Mouse (Mus musculus): ENCODE data around the gene Zbtb7b. TPM values are rescaled to one million over a fixed set of nuclear protein-coding genes. Genes with fewer than 3 reads are reported as not detected.
A peak's percentile ranks its signal among the peaks of the same experiment; 100 is the strongest.

The Zbtb7b gene
- polyA plus RNA-seq, 1 experiment from 2014 or later = 0.88 TPM

GRCm38 (mm10) chr3:89380291-89380690 is 14.3 kb downstream of the Zbtb7b start:
- H3K27me3 ChIP-seq (replicated peaks; ENCODE audit: control insufficient read depth, insufficient read depth, low read length) = no peaks in the 10 kb centered on the region
- WGBS = 93% methylated on average over 14 of the region's 14 CpGs
- H3K36me3 ChIP-seq (ENCODE audit: control insufficient read depth, insufficient read depth, low read length) = no peaks in the 10 kb centered on the region
- H3K9me3 ChIP-seq (ENCODE audit: control insufficient read depth, low read length) = no peaks in the 10 kb centered on the region
- peaks cover 10% of the 10 kb centered on the region for H3K4me1 ChIP-seq (ENCODE audit: control insufficient read depth, insufficient read depth, low read depth, low read length)
- H3K9ac ChIP-seq (ENCODE audit: low read depth, low read length) = no peak overlapping the region
- no peak overlapping the region for H3K4me3 ChIP-seq (ENCODE audit: low read length)
- H3K4me2 ChIP-seq (ENCODE audit: low read length) = no peak overlapping the region
- ATAC-seq = no peak
- H3K27ac ChIP-seq (ENCODE audit: low read depth, low read length) = no peak overlapping the region

GRCm38 (mm10) chr3:89379388-89380131 is 15.0 kb downstream of the Zbtb7b start:
- no peaks in the 10 kb centered on the region for H3K36me3 ChIP-seq (ENCODE audit: control insufficient read depth, insufficient read depth, low read length)
- ATAC-seq = no peak
- H3K9me3 ChIP-seq (ENCODE audit: control insufficient read depth, low read length) = no peaks in the 10 kb centered on the region
- H3K4me1 ChIP-seq (ENCODE audit: control insufficient read depth, insufficient read depth, low read depth, low read length) = peaks cover 10% of the 10 kb centered on the region
- H3K9ac ChIP-seq (ENCODE audit: low read depth, low read length) = no peak overlapping the region
- no peak overlapping the region for H3K4me3 ChIP-seq (ENCODE audit: low read length)
- H3K27me3 ChIP-seq (replicated peaks; ENCODE audit: control insufficient read depth, insufficient read depth, low read length) = no peaks in the 10 kb centered on the region
- 85% methylated on average over 31 of the region's 31 CpGs for WGBS
- no peak overlapping the region for H3K4me2 ChIP-seq (ENCODE audit: low read length)
- H3K27ac ChIP-seq (ENCODE audit: low read depth, low read length) = no peak overlapping the region

- Histone ChIP-seq H3K9me3 (ENCODE audit: control insufficient read depth, low read length) (no peaks in the 10 kb centered on the region), H3K4me3 (ENCODE audit: low read length) (peak overlapping the region; percentile 68), H3K27me3 (replicated peaks; ENCODE audit: control insufficient read depth, insufficient read depth, low read length) (no peaks in the 10 kb centered on the region), H3K4me1 (ENCODE audit: control insufficient read depth, insufficient read depth, low read depth, low read length) (peaks cover 10% of the 10 kb centered on the region), H3K9ac (ENCODE audit: low read depth, low read length) (peak overlapping the region; percentile 88), H3K27ac (ENCODE audit: low read depth, low read length) (peak overlapping the region; percentile 59; the same call in 1 of the 2 replicates), H3K4me2 (ENCODE audit: low read length) (peak overlapping the region; percentile 98), H3K36me3 (ENCODE audit: control insufficient read depth, insufficient read depth, low read length) (no peaks in the 10 kb centered on the region)
- WGBS = under 1% methylated on average over 26 of the region's 29 CpGs
- ATAC-seq = peak; percentile 91
These were observed 16.0 kb downstream of the Zbtb7b start for GRCm38 (mm10) chr3:89378394-89379067.

GRCm38 (mm10) chr3:89377831-89378230 is 16.7 kb downstream of the Zbtb7b start:
- Histone ChIP-seq H3K9me3 (ENCODE audit: control insufficient read depth, low read length) (no peaks in the 10 kb centered on the region), H3K27me3 (replicated peaks; ENCODE audit: control insufficient read depth, insufficient read depth, low read length) (no peaks in the 10 kb centered on the region), H3K27ac (ENCODE audit: low read depth, low read length) (no peak overlapping the region), H3K4me3 (ENCODE audit: low read length) (peak overlapping the region; percentile 68), H3K9ac (ENCODE audit: low read depth, low read length) (peak overlapping the region; percentile 88), H3K4me2 (ENCODE audit: low read length) (peak overlapping the region; percentile 98), H3K36me3 (ENCODE audit: control insufficient read depth, insufficient read depth, low read length) (no peaks in the 10 kb centered on the region), H3K4me1 (ENCODE audit: control insufficient read depth, insufficient read depth, low read depth, low read length) (peaks cover 10% of the 10 kb centered on the region)
- peak; percentile 34; the same call in 1 of the 2 replicates for ATAC-seq
- 76% methylated on average over 4 of the region's 4 CpGs for whole genome bisulfite sequencing

- H3K4me3 ChIP-seq (ENCODE audit: low read length) = no peak overlapping the region
- no peaks in the 10 kb centered on the region for H3K27me3 ChIP-seq (replicated peaks; ENCODE audit: control insufficient read depth, insufficient read depth, low read length)
- H3K9me3 ChIP-seq (ENCODE audit: control insufficient read depth, low read length) = no peaks in the 10 kb centered on the region
- no peak for ATAC-seq
- H3K4me1 ChIP-seq (ENCODE audit: control insufficient read depth, insufficient read depth, low read depth, low read length) = peaks cover 9% of the 10 kb centered on the region
- H3K36me3 ChIP-seq (ENCODE audit: control insufficient read depth, insufficient read depth, low read length) = no peaks in the 10 kb centered on the region
- H3K27ac ChIP-seq (ENCODE audit: low read depth, low read length) = no peak overlapping the region
- H3K4me2 ChIP-seq (ENCODE audit: low read length) = no peak overlapping the region
- no peak overlapping the region for H3K9ac ChIP-seq (ENCODE audit: low read depth, low read length)
- WGBS = 43% methylated on average over 5 of the region's 5 CpGs
These were observed 20.9 kb downstream of the Zbtb7b start for GRCm38 (mm10) chr3:89373581-89374231.

- H3K27ac ChIP-seq (ENCODE audit: low read depth, low read length) = no peak overlapping the region
- no peak overlapping the region for H3K4me3 ChIP-seq (ENCODE audit: low read length)
- no peaks in the 10 kb centered on the region for H3K36me3 ChIP-seq (ENCODE audit: control insufficient read depth, insufficient read depth, low read length)
- no peak for ATAC-seq
- H3K4me1 ChIP-seq (ENCODE audit: control insufficient read depth, insufficient read depth, low read depth, low read length) = no peaks in the 10 kb centered on the region
- no peaks in the 10 kb centered on the region for H3K27me3 ChIP-seq (replicated peaks; ENCODE audit: control insufficient read depth, insufficient read depth, low read length)
- H3K9ac ChIP-seq (ENCODE audit: low read depth, low read length) = no peak overlapping the region
- H3K4me2 ChIP-seq (ENCODE audit: low read length) = no peak overlapping the region
- H3K9me3 ChIP-seq (ENCODE audit: control insufficient read depth, low read length) = no peaks in the 10 kb centered on the region
- WGBS = 77% methylated on average over 11 of the region's 11 CpGs
These were observed 27.2 kb downstream of the Zbtb7b start for GRCm38 (mm10) chr3:89367338-89367737.

GRCm38 (mm10) chr3:89365486-89366414 is 28.8 kb downstream of the Zbtb7b start:
- ATAC-seq = no peak
- Histone ChIP-seq H3K27me3 (replicated peaks; ENCODE audit: control insufficient read depth, insufficient read depth, low read length) (no peaks in the 10 kb centered on the region), H3K27ac (ENCODE audit: low read depth, low read length) (no peak overlapping the region), H3K4me3 (ENCODE audit: low read length) (no peak overlapping the region), H3K9me3 (ENCODE audit: control insufficient read depth, low read length) (no peaks in the 10 kb centered on the region), H3K36me3 (ENCODE audit: control insufficient read depth, insufficient read depth, low read length) (no peaks in the 10 kb centered on the region), H3K4me1 (ENCODE audit: control insufficient read depth, insufficient read depth, low read depth, low read length) (no peaks in the 10 kb centered on the region), H3K9ac (ENCODE audit: low read depth, low read length) (no peak overlapping the region), H3K4me2 (ENCODE audit: low read length) (no peak overlapping the region)
- WGBS = 76% methylated on average over 20 of the region's 20 CpGs

- no peak within 1 kb of the TSS for H3K4me3 ChIP-seq (ENCODE audit: low read length)
- WGBS = 81% methylated on average over 11 of the region's 11 CpGs
- H3K36me3 ChIP-seq (ENCODE audit: control insufficient read depth, insufficient read depth, low read length) = no peaks in the 10 kb centered on the region
These were observed 29.5 kb downstream of the Zbtb7b start, which contains the start of gene Dcst1 for GRCm38 (mm10) chr3:89365153-89365485. TSS of gene Dcst1 (minus strand) at chr3:89365253.

More at GRCm38 (mm10) chr3:89365153-89365485, 29.5 kb downstream of the Zbtb7b start, which contains the start of gene Dcst1:
- Histone ChIP-seq H3K9me3 (ENCODE audit: control insufficient read depth, low read length) (no peaks in the 10 kb centered on the region), H3K9ac (ENCODE audit: low read depth, low read length) (no peak within 1 kb of the TSS), H3K4me2 (ENCODE audit: low read length) (no peak within 1 kb of the TSS), H3K4me1 (ENCODE audit: control insufficient read depth, insufficient read depth, low read depth, low read length) (no peaks in the 10 kb centered on the region), H3K27ac (ENCODE audit: low read depth, low read length) (no peak within 1 kb of the TSS), H3K27me3 (replicated peaks; ENCODE audit: control insufficient read depth, insufficient read depth, low read length) (no peaks in the 10 kb centered on the region)
- ATAC-seq = no peak
